Mouse (Mus musculus): ENCODE results near the gene Tor1aip1. TPM values are rescaled to one million over a fixed set of nuclear protein-coding genes. Genes with fewer than 3 reads are reported as not detected.

The Tor1aip1 gene
- polyA plus RNA-seq, 1 experiment = 16.5 TPM

- H3K79me3 ChIP-seq (ENCODE audit: low read depth) = no peaks in the 10 kb centered on the region
- no peak overlapping the region for H3K4me3 ChIP-seq (ENCODE audit: insufficient read depth, poor library complexity, severe bottlenecking)
- H3K36me3 ChIP-seq (ENCODE audit: control insufficient read depth, insufficient read depth) = no peaks in the 10 kb centered on the region
- H3ac ChIP-seq (ENCODE audit: control insufficient read depth, insufficient read length, low read depth) = no peak overlapping the region
- TF ChIP-seq FOSL1 (IDR thresholded peaks at IDR 0.05; ENCODE audit: insufficient read depth, low read length, poor library complexity, severe bottlenecking) (no peak), MAX (IDR thresholded peaks at IDR 0.05) (no peak), CTCF (IDR thresholded peaks at IDR 0.05; ENCODE audit: control insufficient read depth, insufficient read depth, insufficient read length) (no peak), USF1 (IDR thresholded peaks at IDR 0.05; ENCODE audit: low read depth) (no peak), MYOG (IDR thresholded peaks at IDR 0.05; ENCODE audit: control insufficient read depth, extremely low read depth, insufficient read length) (no peak), MYOD1 (IDR thresholded peaks at IDR 0.05; ENCODE audit: control insufficient read depth, insufficient read length, low read depth) (no peak), CEBPB (IDR thresholded peaks at IDR 0.05; ENCODE audit: low read depth) (no peak)
- H3K79me2 ChIP-seq (ENCODE audit: control insufficient read depth, insufficient read depth) = no peaks in the 10 kb centered on the region
- no peaks in the 10 kb centered on the region for H3K27me3 ChIP-seq (ENCODE audit: control insufficient read depth, insufficient read depth, insufficient read length)
Measured at GRCm38 (mm10) chr1:156074575-156074974, 38.3 kb upstream of the Tor1aip1 start.

- no peaks in the 10 kb centered on the region for H3K27me3 ChIP-seq (ENCODE audit: control insufficient read depth, insufficient read depth, insufficient read length)
- H3K79me3 ChIP-seq (ENCODE audit: low read depth) = no peaks in the 10 kb centered on the region
- TF ChIP-seq FOSL1 (IDR thresholded peaks at IDR 0.05; ENCODE audit: insufficient read depth, low read length, poor library complexity, severe bottlenecking) (no peak), MYOD1 (IDR thresholded peaks at IDR 0.05; ENCODE audit: control insufficient read depth, insufficient read length, low read depth) (no peak), CTCF (IDR thresholded peaks at IDR 0.05; ENCODE audit: control insufficient read depth, insufficient read depth, insufficient read length) (no peak), MYOG (IDR thresholded peaks at IDR 0.05; ENCODE audit: control insufficient read depth, extremely low read depth, insufficient read length) (no peak), USF1 (IDR thresholded peaks at IDR 0.05; ENCODE audit: low read depth) (no peak), MAX (IDR thresholded peaks at IDR 0.05) (no peak), CEBPB (IDR thresholded peaks at IDR 0.05; ENCODE audit: low read depth) (no peak)
- H3K36me3 ChIP-seq (ENCODE audit: control insufficient read depth, insufficient read depth) = no peaks in the 10 kb centered on the region
- H3ac ChIP-seq (ENCODE audit: control insufficient read depth, insufficient read length, low read depth) = no peak overlapping the region
- H3K79me2 ChIP-seq (ENCODE audit: control insufficient read depth, insufficient read depth) = no peaks in the 10 kb centered on the region
- no peak overlapping the region for H3K4me3 ChIP-seq (ENCODE audit: insufficient read depth, poor library complexity, severe bottlenecking)
Measured at GRCm38 (mm10) chr1:156073169-156073821, 37.0 kb upstream of the Tor1aip1 start.

- TF ChIP-seq USF1 (IDR thresholded peaks at IDR 0.05; ENCODE audit: low read depth) (no peak), FOSL1 (IDR thresholded peaks at IDR 0.05; ENCODE audit: insufficient read depth, low read length, poor library complexity, severe bottlenecking) (no peak), MAX (IDR thresholded peaks at IDR 0.05) (no peak), MYOD1 (IDR thresholded peaks at IDR 0.05; ENCODE audit: control insufficient read depth, insufficient read length, low read depth) (no peak), MYOG (IDR thresholded peaks at IDR 0.05; ENCODE audit: control insufficient read depth, extremely low read depth, insufficient read length) (no peak), CTCF (IDR thresholded peaks at IDR 0.05; ENCODE audit: control insufficient read depth, insufficient read depth, insufficient read length) (no peak)
- H3K27me3 ChIP-seq (ENCODE audit: control insufficient read depth, insufficient read depth, insufficient read length) = no peaks in the 10 kb centered on the region
- no peak overlapping the region for H3K4me3 ChIP-seq (ENCODE audit: insufficient read depth, poor library complexity, severe bottlenecking)
- no peaks in the 10 kb centered on the region for H3K79me3 ChIP-seq (ENCODE audit: low read depth)
- no peak overlapping the region for H3ac ChIP-seq (ENCODE audit: control insufficient read depth, insufficient read length, low read depth)
- H3K36me3 ChIP-seq (ENCODE audit: control insufficient read depth, insufficient read depth) = peaks cover 22% of the 10 kb centered on the region
- H3K79me2 ChIP-seq (ENCODE audit: control insufficient read depth, insufficient read depth) = no peaks in the 10 kb centered on the region
Measured at GRCm38 (mm10) chr1:156070106-156070505, 33.8 kb upstream of the Tor1aip1 start.

GRCm38 (mm10) chr1:156066133-156066532 lies 29.9 kb upstream of the Tor1aip1 start:
- Histone ChIP-seq H3K4me3 (ENCODE audit: insufficient read depth, poor library complexity, severe bottlenecking) (no peak overlapping the region), H3K79me3 (ENCODE audit: low read depth) (no peaks in the 10 kb centered on the region), H3ac (ENCODE audit: control insufficient read depth, insufficient read length, low read depth) (no peak overlapping the region), H3K27me3 (ENCODE audit: control insufficient read depth, insufficient read depth, insufficient read length) (no peaks in the 10 kb centered on the region), H3K79me2 (ENCODE audit: control insufficient read depth, insufficient read depth) (no peaks in the 10 kb centered on the region), H3K36me3 (ENCODE audit: control insufficient read depth, insufficient read depth) (peaks cover 47% of the 10 kb centered on the region)
- TF ChIP-seq MYOD1 (IDR thresholded peaks at IDR 0.05; ENCODE audit: control insufficient read depth, insufficient read length, low read depth) = no peak
- TF ChIP-seq USF1 (IDR thresholded peaks at IDR 0.05; ENCODE audit: low read depth) = no peak
- no peak for TF ChIP-seq MAX (IDR thresholded peaks at IDR 0.05)
- TF ChIP-seq CTCF (IDR thresholded peaks at IDR 0.05; ENCODE audit: control insufficient read depth, insufficient read depth, insufficient read length) = no peak
- no peak for TF ChIP-seq CEBPB (IDR thresholded peaks at IDR 0.05; ENCODE audit: low read depth)
- TF ChIP-seq FOSL1 (IDR thresholded peaks at IDR 0.05; ENCODE audit: insufficient read depth, low read length, poor library complexity, severe bottlenecking) = no peak
- no peak for TF ChIP-seq MYOG (IDR thresholded peaks at IDR 0.05; ENCODE audit: control insufficient read depth, extremely low read depth, insufficient read length)

GRCm38 (mm10) chr1:156062193-156062592 lies 25.9 kb upstream of the Tor1aip1 start:
- Histone ChIP-seq H3K79me3 (ENCODE audit: low read depth) (no peaks in the 10 kb centered on the region), H3K4me3 (ENCODE audit: insufficient read depth, poor library complexity, severe bottlenecking) (no peak overlapping the region), H3K36me3 (ENCODE audit: control insufficient read depth, insufficient read depth) (peaks cover 43% of the 10 kb centered on the region), H3ac (ENCODE audit: control insufficient read depth, insufficient read length, low read depth) (no peak overlapping the region), H3K27me3 (ENCODE audit: control insufficient read depth, insufficient read depth, insufficient read length) (no peaks in the 10 kb centered on the region), H3K79me2 (ENCODE audit: control insufficient read depth, insufficient read depth) (no peaks in the 10 kb centered on the region)
- TF ChIP-seq MYOG (IDR thresholded peaks at IDR 0.05; ENCODE audit: control insufficient read depth, extremely low read depth, insufficient read length) (no peak), CTCF (IDR thresholded peaks at IDR 0.05; ENCODE audit: control insufficient read depth, insufficient read depth, insufficient read length) (no peak), CEBPB (IDR thresholded peaks at IDR 0.05; ENCODE audit: low read depth) (no peak), USF1 (IDR thresholded peaks at IDR 0.05; ENCODE audit: low read depth) (no peak), MYOD1 (IDR thresholded peaks at IDR 0.05; ENCODE audit: control insufficient read depth, insufficient read length, low read depth) (no peak), FOSL1 (IDR thresholded peaks at IDR 0.05; ENCODE audit: insufficient read depth, low read length, poor library complexity, severe bottlenecking) (no peak), MAX (IDR thresholded peaks at IDR 0.05) (no peak)
